Mouse (Mus musculus): ENCODE measurements at regions not wholly inside any gene's neighbourhood (a gene's known extent, or its start where the extent isn't known, plus 50 kb on each side); places are given as distances from the start of the nearest gene placed in this dataset.

DNA sequence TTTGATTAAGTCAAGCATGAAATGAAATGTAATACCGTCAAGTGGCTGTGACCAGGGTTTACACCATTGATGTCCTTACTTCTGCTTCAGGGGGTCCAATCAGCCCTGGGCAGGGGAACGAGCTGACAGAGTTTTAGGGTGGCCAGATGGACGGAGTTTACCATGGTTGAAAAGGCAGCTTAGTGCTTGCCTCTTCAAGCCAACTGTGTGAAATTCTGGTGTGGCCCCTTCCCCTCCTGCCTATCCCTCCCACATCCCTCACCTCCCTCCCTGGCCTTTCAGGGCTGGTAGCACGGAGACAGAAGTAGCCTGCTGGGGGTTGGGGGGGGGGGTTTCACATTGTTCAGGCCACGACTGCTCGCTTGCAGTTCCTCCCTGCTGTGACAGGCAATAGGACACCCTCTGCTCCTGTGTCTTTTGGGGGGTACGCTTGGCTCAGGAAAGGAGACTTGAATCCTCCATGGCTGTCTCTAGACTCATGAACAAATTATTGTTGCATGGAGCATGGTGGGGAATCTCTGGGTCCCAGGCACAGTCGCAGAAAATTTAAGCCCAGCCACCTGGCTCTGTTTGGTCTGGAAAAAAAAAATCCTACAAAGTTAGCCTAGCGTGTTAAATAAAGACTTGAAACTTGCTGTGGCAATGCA, 262.4 kb upstream of the Irx3 start:
- DNase-seq = no peak

DNA sequence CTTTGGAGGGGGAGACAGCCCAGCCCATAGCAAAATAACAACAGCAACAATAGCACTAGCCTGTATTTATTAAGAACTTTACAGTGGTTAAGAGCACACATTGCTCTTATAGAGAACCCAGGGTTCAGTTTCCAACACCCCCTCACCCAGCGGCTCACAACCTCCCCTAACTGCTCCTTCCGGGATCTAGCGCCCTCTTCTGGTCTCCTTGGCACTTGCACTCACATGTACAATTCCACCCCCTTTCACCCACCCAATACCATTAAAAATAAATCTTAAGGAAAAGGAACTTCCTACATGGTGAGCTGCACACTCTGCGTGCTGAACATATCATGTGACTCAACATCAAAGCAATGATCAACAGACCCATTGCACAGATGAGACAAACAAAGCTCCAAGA, 261.5 kb upstream of the Irx3 start:
- DNase-seq = no peak

DNA sequence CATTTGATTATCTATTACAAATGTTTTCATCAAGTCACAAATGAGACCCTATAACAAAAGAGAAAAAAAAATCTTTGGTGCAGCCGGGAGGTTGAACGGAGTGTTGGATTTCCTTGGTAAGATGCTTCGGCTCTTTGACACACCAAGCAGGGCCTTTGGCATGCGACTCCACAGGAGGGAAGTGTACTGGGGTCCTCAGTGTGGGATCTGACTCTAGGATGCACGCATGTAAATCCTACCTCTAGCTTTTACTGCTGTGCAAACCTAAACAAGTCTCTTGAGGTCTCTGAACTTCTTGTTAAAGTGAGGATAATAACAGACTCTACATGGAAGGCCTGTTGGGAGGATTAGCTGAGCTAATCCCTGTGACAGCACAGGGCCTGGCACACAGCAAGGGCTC, 257.6 kb upstream of the Irx3 start:
- DNase-seq = no peak

DNA sequence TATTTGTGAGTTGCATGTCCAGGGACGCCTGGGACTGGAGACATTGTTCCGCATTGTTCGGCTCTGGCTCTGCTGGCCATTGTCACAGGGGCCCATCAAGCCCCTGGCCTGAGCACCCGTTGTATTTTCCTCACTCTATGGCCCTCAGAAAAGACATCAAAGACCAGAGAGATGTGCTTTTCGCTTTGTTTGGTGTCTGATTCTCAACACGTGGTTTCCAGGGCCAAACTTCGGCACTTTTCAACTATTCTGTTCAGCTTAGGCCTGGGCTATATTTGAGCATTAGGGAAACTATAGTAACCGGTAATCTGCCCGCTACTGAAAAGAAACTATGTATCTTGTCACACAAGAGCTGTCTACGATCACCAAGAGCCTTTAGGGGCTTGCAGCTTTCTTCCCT, 257.1 kb upstream of the Irx3 start:
- DNase-seq = no peak

DNA sequence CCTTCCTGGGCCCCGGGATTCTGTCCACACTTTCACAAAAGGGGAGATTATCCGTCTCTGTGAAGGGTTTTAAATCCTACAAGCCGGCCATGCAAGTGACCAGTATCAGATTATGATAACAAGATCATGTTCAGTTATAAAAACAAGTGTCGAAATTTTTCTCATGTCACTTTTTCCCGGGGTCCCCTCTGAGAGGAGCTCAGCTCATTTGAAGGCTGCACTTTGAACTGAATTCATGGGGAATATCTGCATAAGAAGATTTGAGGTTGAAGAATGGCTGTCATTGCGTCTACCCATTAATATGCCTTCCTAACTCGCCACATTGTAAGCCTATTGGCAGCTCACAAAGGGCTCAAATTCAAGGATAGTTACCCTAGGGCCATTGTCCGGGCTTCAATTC, 256.0 kb upstream of the Irx3 start:
- no peak for DNase-seq

DNA sequence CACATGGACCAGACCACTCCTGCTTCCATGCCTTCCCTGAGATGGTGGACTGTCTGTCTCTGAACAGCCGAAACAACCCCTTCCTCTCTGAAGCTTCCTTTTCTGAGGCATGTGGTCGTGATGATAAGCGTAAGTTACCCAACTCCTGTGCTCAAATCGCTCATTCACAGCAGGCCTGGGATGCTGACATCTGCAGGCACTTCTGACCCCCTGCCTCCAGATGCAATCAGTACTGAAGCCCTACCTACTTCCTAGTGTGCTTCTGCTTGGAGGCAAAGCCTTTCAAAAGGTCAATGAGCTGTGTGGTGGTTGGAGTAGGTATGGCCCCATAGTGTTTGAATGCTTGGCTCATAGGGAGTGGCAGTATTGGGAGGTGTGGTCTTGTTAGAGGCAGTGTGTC, 253.7 kb upstream of the Irx3 start:
- no peak for DNase-seq

DNA sequence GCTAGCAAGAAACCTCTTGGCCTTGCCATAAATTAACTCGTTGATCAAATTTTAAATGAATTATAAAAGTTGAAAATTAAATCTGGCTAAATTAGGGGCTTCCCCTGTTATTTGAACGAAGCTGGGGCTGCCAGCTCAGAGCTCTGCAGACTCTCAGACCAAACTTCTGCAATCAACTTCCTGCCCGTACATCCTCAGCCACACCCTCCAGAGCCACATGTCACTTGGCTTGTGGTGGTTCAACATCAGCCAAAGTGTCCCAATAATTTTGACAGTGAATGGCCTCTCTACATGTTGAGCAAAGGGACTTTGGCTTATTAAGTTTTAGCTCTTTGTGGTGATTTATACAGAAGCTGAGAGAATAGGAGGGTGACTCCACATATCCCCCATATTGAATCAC, 242.8 kb upstream of the Irx3 start:
- DNase-seq = no peak

DNA sequence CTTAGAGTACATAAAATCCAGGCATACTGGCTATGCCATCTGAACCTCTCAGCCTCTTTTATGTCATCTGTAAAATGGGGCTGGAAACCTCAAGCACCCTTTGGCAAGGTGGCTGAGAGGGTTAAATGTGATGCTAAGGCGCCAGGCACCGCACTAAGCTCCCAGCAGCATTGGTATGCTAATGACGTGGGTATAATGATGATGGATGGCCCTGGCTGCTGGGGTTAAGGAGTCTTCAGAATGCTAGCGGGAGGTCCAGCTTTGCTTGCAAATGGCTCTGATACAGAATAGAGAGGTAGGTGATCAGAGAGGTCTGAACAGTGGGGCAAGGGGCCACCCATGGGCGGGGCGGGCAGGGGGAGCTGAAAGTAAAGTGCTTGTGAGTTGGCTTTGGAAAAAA, 241.1 kb upstream of the Irx3 start:
- DNase-seq = no peak

DNA sequence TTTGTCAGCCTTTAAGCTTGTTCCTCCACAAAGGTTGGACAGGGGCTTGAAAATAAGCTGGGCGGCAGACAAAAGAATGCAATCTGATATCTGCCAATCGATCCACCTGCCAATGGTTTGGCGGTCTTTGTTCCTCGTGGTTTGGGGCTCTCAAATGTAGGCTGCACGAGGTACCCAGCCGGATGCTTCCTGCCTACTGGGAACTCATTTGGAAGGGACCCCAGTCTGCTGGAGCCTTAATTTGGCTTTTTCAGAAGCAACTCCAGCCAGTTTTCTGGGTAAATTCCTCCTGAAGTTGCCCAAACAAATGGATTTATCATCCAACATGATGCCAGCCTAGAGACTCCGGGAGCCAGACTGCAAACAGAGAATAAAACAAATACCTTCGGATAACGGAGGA, 228.1 kb upstream of the Irx3 start:
- no peak for DNase-seq

DNA sequence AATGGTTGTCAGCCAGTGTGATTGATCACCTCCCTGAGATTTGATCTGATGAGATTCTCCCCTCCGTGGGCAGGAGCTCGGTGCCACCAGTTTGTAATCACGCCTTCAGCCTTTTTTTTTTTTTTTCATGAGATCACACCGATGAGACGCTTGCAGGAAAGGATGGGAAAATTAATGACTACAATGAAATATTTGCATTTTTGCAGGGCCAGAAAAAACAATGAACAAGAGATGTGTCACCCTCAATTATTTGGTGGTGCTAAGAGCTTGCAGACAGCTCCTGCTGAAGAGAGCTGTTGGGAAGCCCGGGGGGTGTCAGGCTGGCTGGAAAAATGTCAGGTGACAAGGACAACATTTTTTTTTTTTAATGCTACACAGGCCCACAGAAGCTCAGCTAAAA, 227.6 kb upstream of the Irx3 start:
- no peak for DNase-seq

DNA sequence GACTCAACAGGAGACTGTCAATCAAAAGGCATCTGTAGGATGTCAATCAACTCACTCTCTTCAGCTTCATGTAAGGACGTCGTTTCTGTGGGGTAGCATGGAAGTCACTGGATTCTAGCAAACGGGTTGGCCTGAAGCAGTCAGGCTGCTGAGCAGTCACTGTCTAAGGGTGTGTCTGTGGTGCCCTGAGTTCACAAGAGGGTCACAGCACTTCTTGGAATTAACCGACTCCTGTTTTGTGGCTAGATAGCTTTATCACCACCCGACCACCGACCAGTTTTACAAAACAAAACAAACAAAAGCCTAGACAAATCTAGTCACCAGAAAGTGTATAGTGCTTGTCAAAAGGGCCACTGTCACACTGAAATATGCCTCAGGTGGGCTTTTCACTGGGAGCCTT, 226.4 kb upstream of the Irx3 start:
- no peak for DNase-seq

DNA sequence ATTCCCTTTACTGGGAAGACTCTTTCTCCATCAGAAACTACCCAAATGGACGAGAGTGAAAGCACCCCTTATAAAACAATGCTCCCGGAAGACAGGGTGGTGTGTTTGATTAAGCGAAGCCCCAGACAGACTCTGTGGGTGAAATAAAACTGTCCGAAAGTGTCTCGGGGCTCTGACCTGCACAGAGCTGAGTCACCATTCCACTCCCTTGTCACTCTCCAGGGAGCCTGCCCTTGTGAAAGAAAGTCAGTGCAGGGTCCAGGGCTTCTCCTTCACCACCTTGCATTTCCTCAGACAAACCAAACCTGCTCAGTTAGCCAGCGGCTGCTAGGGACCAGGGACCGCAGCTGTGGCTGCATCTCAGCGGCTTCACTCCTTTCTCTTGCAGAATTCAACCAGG, 222.3 kb upstream of the Irx3 start:
- DNase-seq = no peak

DNA sequence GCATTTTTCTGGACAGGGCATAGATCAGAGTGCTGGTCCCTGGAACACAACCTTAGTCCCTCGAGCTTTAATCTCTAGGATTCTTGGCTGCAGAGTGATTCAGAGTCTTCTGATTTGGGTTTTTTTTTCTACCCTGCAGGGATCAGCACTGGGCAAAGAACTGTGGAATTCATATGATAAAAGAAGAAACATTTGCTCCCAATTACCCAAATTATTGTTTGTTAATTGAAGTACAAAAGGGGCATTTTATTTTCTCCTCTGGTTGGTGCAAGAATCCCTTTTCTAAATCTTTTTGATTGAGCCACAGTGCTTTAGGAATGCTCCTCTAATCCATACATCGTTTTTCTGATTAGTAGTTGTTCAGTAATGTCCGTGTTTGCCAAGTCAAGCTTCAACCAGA, 219.7 kb upstream of the Irx3 start:
- no peak for DNase-seq

DNA sequence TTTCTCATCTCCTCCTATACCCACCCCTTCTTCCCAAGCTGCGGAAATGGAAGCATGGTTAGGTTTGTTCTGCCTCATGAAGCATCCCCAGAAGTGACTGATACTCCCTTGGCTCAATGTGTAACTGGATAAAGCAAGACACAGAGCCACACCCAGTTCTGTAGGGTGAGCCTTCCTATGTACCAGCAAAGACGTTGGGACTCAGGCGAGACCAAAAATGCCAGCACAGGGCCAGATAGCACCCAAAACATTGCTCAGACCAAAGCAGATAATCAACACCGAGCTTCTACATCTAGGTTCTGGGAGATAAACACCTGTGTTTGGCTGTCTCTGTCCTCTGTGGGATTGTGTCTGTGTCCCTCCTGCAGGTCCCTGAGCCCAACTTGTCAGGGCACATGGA, 212.8 kb upstream of the Irx3 start:
- no peak for DNase-seq

DNA sequence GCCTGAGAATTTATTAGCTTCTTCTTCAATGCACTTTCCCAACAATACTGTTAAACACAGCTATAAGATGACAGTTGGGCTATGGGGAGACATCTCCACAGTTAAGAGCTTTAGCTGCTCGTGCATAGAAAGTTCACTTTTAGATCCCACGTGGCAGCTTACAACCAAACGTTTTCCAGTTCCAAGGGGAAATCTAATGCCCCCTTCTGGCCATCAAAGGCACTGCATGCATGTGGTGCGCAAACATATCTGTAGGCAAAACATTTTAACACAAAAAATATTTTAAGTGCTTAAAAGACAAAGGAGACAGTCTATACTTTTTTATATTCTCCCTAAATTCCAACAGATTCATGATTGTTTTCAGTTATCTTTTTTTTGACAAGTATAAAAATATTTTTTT, 211.3 kb upstream of the Irx3 start:
- DNase-seq = no peak

DNA sequence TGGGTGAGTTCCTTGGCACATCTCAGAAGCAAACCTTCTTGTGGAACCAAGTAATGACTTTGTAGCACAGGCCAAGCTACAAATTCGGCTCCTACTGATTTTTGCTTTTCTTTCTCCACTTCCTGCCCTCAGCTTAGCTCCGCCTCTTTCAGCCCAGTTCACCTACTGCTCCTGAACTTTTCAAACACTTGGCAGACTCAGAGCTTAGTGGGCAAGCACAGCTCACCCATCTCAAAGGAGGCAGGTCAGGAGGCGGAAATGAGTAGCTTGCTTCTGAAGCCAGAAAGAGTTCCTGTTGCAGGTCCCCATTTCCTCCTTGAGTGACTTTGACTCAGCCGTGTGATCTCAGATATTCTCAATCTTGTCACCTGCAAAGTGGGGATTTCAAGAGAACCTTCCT, 208.5 kb upstream of the Irx3 start:
- no peak for DNase-seq

DNA sequence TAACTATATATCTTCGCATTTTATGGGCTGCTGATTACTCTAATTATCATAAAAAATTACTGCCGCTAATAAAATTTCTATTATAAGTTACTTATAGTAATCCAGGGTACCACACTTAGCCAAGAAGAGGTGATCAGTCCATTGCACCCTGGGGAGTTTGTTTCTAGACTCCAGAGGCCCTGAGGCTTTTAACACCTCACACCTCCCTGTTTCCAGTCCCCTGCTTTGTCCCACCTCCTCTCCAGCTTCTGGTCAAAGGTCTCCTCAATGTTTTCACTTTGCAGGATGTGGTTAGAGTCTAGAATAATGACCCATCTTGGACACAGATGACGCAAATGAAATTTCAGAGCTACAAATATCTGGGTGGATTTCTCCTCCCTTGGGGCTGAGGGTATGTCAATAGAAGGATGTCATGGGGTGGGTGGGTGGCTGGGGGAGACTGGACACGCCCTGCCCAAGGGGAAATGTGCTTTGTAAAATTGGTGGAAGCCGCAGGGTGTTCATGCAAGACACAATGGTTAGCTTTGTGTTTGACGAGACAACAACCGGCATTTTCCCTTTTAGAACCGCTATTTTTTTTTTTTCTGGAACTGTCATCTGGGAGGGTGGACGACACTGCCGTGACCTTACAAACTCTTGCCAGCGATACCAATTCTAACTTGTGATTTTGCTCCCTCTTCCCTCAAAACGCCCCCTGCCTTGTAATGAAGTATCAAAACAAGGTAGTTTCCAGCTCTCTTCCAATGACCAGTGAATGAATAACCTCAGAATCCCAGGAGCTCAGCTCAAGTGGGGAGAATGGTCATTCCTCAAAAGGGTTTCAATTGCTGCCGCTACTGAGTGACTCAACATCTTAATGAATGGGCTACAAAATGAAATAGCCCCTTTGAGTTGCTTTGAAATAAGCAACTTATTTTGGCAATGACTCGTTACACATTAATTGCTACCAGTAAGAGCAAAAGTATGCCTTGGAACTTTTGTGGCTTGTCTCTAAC, 207.0 kb upstream of the Irx3 start:
- DNase-seq = no peak

DNA sequence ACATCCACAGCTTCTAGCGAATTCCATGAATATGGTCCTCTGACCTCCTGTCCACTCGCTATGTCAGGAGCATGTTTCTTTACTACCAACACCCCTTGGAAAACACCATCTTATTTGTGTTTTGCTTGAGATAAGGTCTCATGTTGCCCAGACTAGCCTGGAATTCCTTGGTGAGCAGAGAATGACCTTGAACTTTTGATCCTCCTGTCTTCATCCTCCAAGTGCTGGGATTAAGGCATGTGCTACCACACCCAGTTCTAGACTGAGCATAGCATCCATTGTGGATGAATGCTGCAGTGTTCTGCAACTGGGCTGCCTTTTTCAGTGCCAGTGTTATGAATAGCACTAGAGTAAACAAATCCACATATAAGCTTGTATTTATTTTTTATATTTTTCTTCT, 203.2 kb upstream of the Irx3 start:
- no peak for DNase-seq

DNA sequence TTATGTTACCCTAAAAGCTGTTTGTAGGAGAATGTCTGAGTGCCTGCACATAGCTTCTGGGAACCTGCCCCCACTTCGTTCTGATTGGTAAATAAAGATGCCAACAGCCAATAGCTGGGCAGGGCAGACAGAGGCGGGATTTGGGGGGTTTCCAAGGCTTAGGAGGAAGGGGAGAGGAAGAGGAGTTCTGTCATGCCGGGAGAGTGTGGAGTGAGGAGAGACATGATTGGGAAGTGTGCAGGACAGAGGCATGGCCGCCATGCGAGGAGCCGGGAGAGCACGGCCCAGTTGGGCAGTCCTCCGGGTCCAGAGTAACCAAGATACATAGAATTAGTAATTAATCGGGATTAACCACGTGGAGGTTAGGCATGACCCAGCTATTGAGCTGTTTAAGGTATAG, 202.7 kb upstream of the Irx3 start:
- no peak for DNase-seq

DNA sequence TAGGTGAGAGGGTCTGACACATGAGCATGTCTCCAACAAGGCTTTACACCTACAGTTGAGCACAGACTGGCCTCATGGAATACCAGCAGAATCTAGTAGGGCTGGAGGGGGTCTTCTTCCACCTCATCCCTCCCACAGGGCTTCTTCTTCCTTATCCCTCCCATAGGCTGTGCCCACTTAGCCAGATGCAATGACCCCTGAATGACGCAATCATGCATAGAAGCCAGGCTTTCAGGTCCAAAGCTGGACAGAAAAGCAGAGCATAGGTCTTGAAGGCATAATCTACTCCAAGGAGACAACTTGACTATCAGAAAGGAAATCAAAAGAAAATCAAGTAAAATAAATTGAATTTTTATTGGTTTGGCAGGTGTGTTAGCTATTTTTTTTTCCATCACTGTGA, 198.5 kb upstream of the Irx3 start:
- no peak for DNase-seq

DNA sequence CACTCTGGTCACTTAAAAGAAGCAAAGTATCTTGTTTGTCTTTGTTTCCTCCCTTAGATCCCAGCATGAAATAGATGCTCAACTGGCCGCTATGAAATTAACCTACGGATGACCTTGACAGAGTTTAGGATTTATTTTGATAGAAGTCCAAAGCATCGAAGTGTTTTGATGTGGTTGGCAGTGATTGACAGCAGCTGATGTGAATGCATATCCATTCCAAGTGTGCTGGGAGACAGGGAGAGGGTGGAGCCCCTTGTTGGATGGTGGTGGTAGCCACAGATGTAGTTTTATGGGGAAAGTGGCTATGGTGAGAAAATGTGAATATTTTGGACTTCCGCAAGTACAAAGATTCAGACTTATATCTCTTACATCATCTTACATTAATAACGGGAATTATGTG, 197.8 kb upstream of the Irx3 start:
- no peak for DNase-seq

DNA sequence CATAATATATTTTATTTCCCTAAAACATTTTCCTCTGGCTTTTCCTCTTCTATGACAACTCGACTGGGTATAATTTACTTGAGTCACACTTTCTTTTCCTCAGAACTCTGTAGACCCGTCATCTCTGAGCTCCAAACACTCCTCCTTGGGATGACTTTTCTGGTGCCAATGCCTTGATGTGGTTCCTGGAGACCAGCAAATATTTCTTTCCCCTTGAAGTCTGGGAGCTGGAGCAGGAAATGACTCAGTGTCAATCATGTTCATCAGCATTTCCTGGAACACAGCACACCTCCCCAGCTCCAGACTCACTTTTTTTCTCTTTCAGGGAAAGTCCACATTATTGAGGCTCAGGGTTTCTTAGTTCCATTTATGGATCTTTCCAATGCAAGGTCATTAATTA, 197.3 kb upstream of the Irx3 start:
- DNase-seq = no peak

DNA sequence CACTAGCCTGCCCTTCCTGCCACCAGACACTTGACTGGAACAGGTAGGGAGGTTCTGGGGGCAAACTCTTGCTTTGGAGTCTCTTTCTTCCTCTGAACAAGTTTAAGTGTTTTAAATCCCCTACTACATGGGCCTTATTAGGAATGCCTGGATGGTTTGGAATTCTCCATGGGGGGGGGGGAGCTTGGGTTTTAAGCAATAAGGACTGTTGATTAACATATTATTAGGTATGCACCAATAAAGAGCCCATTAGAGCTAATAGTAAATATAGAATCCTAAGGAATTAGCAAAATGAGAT, 196.0 kb upstream of the Irx3 start:
- DNase-seq = no peak

DNA sequence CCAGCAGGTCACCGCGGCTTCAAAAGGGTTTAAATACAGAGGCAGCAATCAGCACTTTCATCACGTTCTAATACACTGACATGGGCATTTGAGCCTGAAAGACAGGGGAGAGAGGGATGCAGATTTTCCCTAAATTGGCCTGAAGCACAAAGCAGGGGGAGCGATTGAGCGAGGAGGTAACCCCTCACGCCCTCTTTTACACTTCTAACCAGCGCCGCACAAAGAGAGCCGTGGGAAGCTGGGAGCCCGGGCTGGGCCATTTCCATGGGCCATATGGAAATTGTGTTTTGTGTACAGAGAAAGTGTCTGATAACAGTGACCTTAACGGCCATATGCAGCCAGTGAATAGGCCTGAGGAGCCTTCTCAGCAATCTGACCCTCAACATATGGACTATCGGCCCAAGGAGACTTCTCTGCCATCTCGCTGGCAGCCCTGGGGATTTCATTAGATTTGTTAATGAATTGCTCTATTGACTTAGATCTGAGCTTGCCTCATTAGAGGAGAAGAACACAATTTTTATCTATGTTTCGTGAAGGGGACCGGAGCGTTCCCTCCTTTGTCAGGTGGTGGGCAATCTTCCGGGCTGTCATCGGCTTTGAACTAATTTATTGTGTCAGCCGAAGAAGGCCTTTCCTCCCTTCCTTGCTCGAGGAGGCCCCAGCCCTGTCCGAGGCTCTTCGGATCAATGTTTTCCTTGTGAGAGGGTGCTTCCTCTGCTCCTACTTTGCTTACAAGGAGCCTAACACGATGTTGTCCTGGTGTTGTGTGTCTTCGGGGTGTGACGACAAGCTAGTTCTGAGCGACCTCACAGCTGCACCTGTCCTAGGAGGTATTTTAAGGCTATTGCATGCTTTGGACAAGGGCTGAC, 195.4 kb upstream of the Irx3 start:
- no peak for DNase-seq
